Mouse (Mus musculus) liver, adult 2 months (tissue): ENCODE measurements around the gene Cfap44. TPM values are rescaled to one million over a fixed set of nuclear protein-coding genes. Genes with fewer than 3 reads are reported as not detected.

Experiments used
- DNase-seq: peaks from one replicate; pipeline ENCODE4 v3.0.0-alpha.2; 2011; ENCODE audit warnings: low read depth, low spot score; ENCODE audit errors: extremely low read depth
- H3K27ac ChIP-seq: fragments of 200-500 bp; replicated peaks from 2 replicates; pipeline ENCODE4 v1.5.1; 2012; ENCODE audit warnings: low read depth, mild to moderate bottlenecking, control low read depth, inconsistent platforms, low read length; ENCODE audit not compliant: insufficient read depth
- H3K27me3 ChIP-seq: fragments of 200-500 bp; 2 replicates; pipeline ENCODE4 v1.6.1; 2012; ENCODE audit warnings: mild to moderate bottlenecking, moderate library complexity, low read length, inconsistent platforms; ENCODE audit not compliant: control insufficient read depth, insufficient read depth
- H3K36me3 ChIP-seq: fragments of 200-500 bp; 2 replicates; pipeline ENCODE4 v1.6.1; 2012; ENCODE audit warnings: low read length, inconsistent platforms; ENCODE audit not compliant: control insufficient read depth, insufficient read depth
- H3K4me1 ChIP-seq: fragments of 200-500 bp; 2 replicates; pipeline ENCODE4 v1.6.1; 2011; ENCODE audit warnings: low read length; ENCODE audit not compliant: control insufficient read depth, insufficient read depth
- H3K4me3 ChIP-seq: fragments of 200-500 bp; 2 replicates; pipeline ENCODE4 v1.5.1; 2011; ENCODE audit warnings: low read depth, mild to moderate bottlenecking, control low read depth, low read length, moderate library complexity; ENCODE audit not compliant: insufficient read depth
- H3K79me2 ChIP-seq: fragments of 200-500 bp; 2 replicates; pipeline ENCODE4 v1.6.1; 2012; ENCODE audit warnings: inconsistent platforms, mild to moderate bottlenecking, low read length, moderate library complexity; ENCODE audit not compliant: control insufficient read depth, insufficient read depth
- H3K9ac ChIP-seq: fragments of 200-500 bp; 2 replicates; pipeline ENCODE4 v1.6.1; 2012; ENCODE audit warnings: low read depth, mild to moderate bottlenecking, control low read depth, inconsistent platforms, low read length
- CTCF ChIP-seq: fragments of 200-500 bp; IDR thresholded peaks from 2 replicates; pipeline ENCODE4 v1.5.1; 2011; ENCODE audit warnings: low read depth, low read length, control low read depth
- POLR2A ChIP-seq: fragments of 200-500 bp; IDR thresholded peaks from 2 replicates; pipeline ENCODE4 v1.6.1; 2011; ENCODE audit warnings: low read length, control low read depth; ENCODE audit not compliant: insufficient read depth; ENCODE audit errors: extremely low read depth
- WGBS: fragments of 180-500 bp; shearing (Covaris S2); methylation state at CpG from one replicate; pipeline ENCODE4 v1.1.7; 2018; 5-methylcytosine and 5-hydroxymethylcytosine counted together
- polyA plus RNA-seq: library from polyadenylated mRNA; depleted of rRNA; stranded (reverse); fragments of >200 nt; gene quantifications from 2 replicates; pipeline ENCODE4 v1.2.3, GENCODE M21; 2012
- total RNA-seq: library from RNA; depleted of rRNA; stranded (reverse); fragments of >200 nt; gene quantifications from 2 replicates; pipeline ENCODE4 v1.2.3, GENCODE M21; 2014

Cfap44 gene
- total and polyA plus RNA-seq, 2 experiments: not detected

GRCm38 (mm10) chr16:44492151-44492550 is 97.6 kb downstream of the Cfap44 start:
- no peak for TF ChIP-seq CTCF
- no peak for TF ChIP-seq POLR2A
- DNase-seq: no peak
- 90% methylated on average over 6 of the region's 6 CpGs for WGBS
- Histone ChIP-seq H3K27ac (no peak overlapping the region), H3K36me3 (no peaks in the 10 kb centered on the region), H3K4me1 (no peaks in the 10 kb centered on the region), H3K9ac (no peak overlapping the region), H3K27me3 (no peaks in the 10 kb centered on the region), H3K79me2 (no peaks in the 10 kb centered on the region), H3K4me3 (no peak overlapping the region)

- Histone ChIP-seq H3K79me2 (no peaks in the 10 kb centered on the region), H3K27me3 (no peaks in the 10 kb centered on the region), H3K9ac (no peak overlapping the region), H3K4me1 (no peaks in the 10 kb centered on the region), H3K36me3 (no peaks in the 10 kb centered on the region), H3K4me3 (no peak overlapping the region), H3K27ac (no peak overlapping the region)
- 75% methylated on average over 9 of the region's 9 CpGs for WGBS
- no peak for TF ChIP-seq POLR2A
- no peak for TF ChIP-seq CTCF
- DNase-seq: no peak
Measured at GRCm38 (mm10) chr16:44492706-44493105, 98.1 kb downstream of the Cfap44 start.

GRCm38 (mm10) chr16:44493868-44494267 is 99.3 kb downstream of the Cfap44 start:
- no peaks in the 10 kb centered on the region for H3K79me2 ChIP-seq
- WGBS: 68% methylated on average over 6 of the region's 6 CpGs
- TF ChIP-seq POLR2A (no peak), CTCF (no peak)
- no peaks in the 10 kb centered on the region for H3K27me3 ChIP-seq
- H3K4me1 ChIP-seq: no peaks in the 10 kb centered on the region
- H3K4me3 ChIP-seq: no peak overlapping the region
- H3K27ac ChIP-seq: no peak overlapping the region
- H3K36me3 ChIP-seq: no peaks in the 10 kb centered on the region
- no peak overlapping the region for H3K9ac ChIP-seq
- DNase-seq: no peak

- Histone ChIP-seq H3K36me3 (no peaks in the 10 kb centered on the region), H3K27me3 (no peaks in the 10 kb centered on the region), H3K79me2 (no peaks in the 10 kb centered on the region), H3K9ac (no peak overlapping the region), H3K27ac (no peak overlapping the region), H3K4me1 (no peaks in the 10 kb centered on the region), H3K4me3 (no peak overlapping the region)
- 58% methylated on average over 8 of the region's 8 CpGs for WGBS
- no peak for TF ChIP-seq CTCF
- no peak for TF ChIP-seq POLR2A
- no peak for DNase-seq
Measured at GRCm38 (mm10) chr16:44494441-44495108, 100.0 kb downstream of the Cfap44 start.

GRCm38 (mm10) chr16:44496971-44497464 is 102.4 kb downstream of the Cfap44 start:
- Histone ChIP-seq H3K9ac (no peak overlapping the region), H3K79me2 (no peaks in the 10 kb centered on the region), H3K27me3 (no peaks in the 10 kb centered on the region), H3K4me3 (no peak overlapping the region), H3K36me3 (no peaks in the 10 kb centered on the region), H3K27ac (no peak overlapping the region), H3K4me1 (no peaks in the 10 kb centered on the region)
- DNase-seq: no peak
- TF ChIP-seq CTCF (no peak), POLR2A (no peak)
- 82% methylated on average over 15 of the region's 15 CpGs for WGBS

GRCm38 (mm10) chr16:44498447-44498846 is 103.9 kb downstream of the Cfap44 start:
- Histone ChIP-seq H3K9ac (no peak overlapping the region), H3K79me2 (no peaks in the 10 kb centered on the region), H3K27ac (no peak overlapping the region), H3K36me3 (no peaks in the 10 kb centered on the region), H3K4me3 (no peak overlapping the region), H3K4me1 (no peaks in the 10 kb centered on the region), H3K27me3 (no peaks in the 10 kb centered on the region)
- 90% methylated on average over 3 of the region's 3 CpGs for WGBS
- DNase-seq: no peak
- TF ChIP-seq CTCF: no peak
- TF ChIP-seq POLR2A: no peak
